Mouse (Mus musculus) liver, embryonic 13.5 days (tissue): ENCODE data around the gene Serpina3g. TPM values are rescaled to one million over a fixed set of nuclear protein-coding genes. Genes with fewer than 3 reads are reported as not detected.
"Not testable (repeated sequence)": the region's sequence is repeated elsewhere in the genome, so short reads cannot be mapped to it uniquely, and the experiment has no call there.

Source experiments
- ATAC-seq: fragments of 200-750 bp; cut with Nextera tagmentation; 2 replicates; pipeline ENCODE4 v1.8.0; 2017; ENCODE audit warnings: low read depth, mild to moderate bottlenecking, moderate number of reproducible peaks, moderate library complexity
- DNase-seq: peaks from one replicate; pipeline ENCODE4 v3.0.0; 2022
- H3K27ac ChIP-seq: fragments of 300-500 bp; sonication (generic); 2 replicates; pipeline ENCODE4 v1.5.1; 2015; ENCODE audit warnings: moderate library complexity, mild to moderate bottlenecking, inconsistent platforms
- H3K27me3 ChIP-seq: fragments of 300-500 bp; sonication (generic); 2 replicates; pipeline ENCODE4 v1.6.1; 2015; ENCODE audit warnings: mild to moderate bottlenecking, inconsistent platforms
- H3K36me3 ChIP-seq: fragments of 300-500 bp; sonication (generic); 2 replicates; pipeline ENCODE4 v1.6.1; 2015; ENCODE audit warnings: mild to moderate bottlenecking, inconsistent platforms
- H3K4me1 ChIP-seq: fragments of 300-500 bp; sonication (generic); replicated peaks from 2 replicates; pipeline ENCODE4 v1.6.1; 2015; ENCODE audit warnings: inconsistent platforms
- H3K4me2 ChIP-seq: fragments of 300-500 bp; sonication (generic); 2 replicates; pipeline ENCODE4 v1.6.1; 2015; ENCODE audit warnings: inconsistent platforms, mild to moderate bottlenecking, moderate library complexity
- H3K4me3 ChIP-seq: fragments of 300-500 bp; sonication (generic); replicated peaks from 2 replicates; pipeline ENCODE4 v1.5.1; 2015; ENCODE audit warnings: mild to moderate bottlenecking, inconsistent platforms
- H3K9ac ChIP-seq: fragments of 300-500 bp; sonication (generic); 2 replicates; pipeline ENCODE4 v1.6.1; 2015; ENCODE audit warnings: mild to moderate bottlenecking, inconsistent platforms
- H3K9me3 ChIP-seq: fragments of 300-500 bp; sonication (generic); replicated peaks from 2 replicates; pipeline ENCODE4 v1.6.1; 2016; ENCODE audit warnings: inconsistent platforms
- WGBS: fragments of 180-500 bp; shearing (Covaris S2); methylation state at CpG from one replicate; pipeline ENCODE4 v1.1.7; 2015; ENCODE audit not compliant: insufficient replicate concordance; 5-methylcytosine and 5-hydroxymethylcytosine counted together
- polyA plus RNA-seq: library from polyadenylated mRNA; unstranded; fragments of >200 nt; fragmentation: Nextera tagmentation; extraction: Ambion mirVana; gene quantifications from 2 replicates; pipeline ENCODE4 v1.2.1, GENCODE M21; 2015

Gene Serpina3g
- polyA plus RNA-seq, 1 experiment from 2014 or later = 1.9 TPM

DNA sequence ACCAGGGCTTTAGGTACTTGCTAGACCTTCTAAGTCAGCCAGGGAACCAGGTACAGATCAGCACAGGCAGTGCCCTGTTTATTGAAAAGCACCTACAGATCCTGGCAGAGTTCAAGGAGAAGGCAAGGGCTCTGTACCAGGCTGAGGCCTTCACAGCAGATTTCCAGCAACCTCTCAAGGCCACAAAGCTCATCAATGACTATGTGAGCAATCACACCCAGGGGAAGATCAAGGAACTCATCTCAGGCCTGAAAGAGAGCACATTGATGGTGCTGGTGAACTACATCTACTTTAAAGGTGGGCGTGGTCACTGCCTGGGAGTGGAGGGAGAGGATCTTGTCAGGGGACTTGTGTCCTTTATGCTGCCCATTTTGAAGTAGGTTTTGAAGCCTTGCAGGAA lies 2.0 kb downstream of the Serpina3g start:
- WGBS = 41% methylated on average over 1 of the region's 1 CpGs
- H3K27ac ChIP-seq, H3K27me3 ChIP-seq, H3K36me3 ChIP-seq, H3K9ac ChIP-seq, H3K9me3 ChIP-seq, DNase-seq, H3K4me2 ChIP-seq, H3K4me3 ChIP-seq, H3K4me1 ChIP-seq, ATAC-seq: not testable (repeated sequence)

DNA sequence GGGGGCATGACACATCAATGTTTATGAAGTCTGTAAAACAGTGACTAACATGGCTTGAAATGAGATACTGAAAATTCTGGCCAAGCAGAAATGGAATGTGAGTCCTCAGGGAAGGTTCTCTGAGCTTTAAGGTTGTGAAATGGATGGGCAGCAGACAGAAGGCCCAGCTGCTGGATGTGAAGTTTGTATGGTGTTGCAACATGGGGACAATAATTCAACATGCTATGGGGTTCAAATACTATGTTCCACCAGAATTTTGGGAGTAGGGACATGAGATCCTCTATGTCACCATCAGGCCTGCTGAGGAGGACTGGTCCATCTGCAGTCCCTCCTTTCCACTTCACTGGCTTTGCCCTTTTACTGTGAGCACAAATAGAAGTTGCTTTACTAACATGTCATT lies 7.3 kb downstream of the Serpina3g start:
- Histone ChIP-seq H3K4me2 (no peak overlapping the region), H3K4me3 (no peak overlapping the region), H3K9me3 (no peaks in the 10 kb centered on the region), H3K36me3 (no peaks in the 10 kb centered on the region), H3K27ac (no peak overlapping the region), H3K9ac (no peak overlapping the region), H3K4me1 (no peaks in the 10 kb centered on the region), H3K27me3 (no peaks in the 10 kb centered on the region)
- DNase-seq = no peak
- ATAC-seq = no peak

DNA sequence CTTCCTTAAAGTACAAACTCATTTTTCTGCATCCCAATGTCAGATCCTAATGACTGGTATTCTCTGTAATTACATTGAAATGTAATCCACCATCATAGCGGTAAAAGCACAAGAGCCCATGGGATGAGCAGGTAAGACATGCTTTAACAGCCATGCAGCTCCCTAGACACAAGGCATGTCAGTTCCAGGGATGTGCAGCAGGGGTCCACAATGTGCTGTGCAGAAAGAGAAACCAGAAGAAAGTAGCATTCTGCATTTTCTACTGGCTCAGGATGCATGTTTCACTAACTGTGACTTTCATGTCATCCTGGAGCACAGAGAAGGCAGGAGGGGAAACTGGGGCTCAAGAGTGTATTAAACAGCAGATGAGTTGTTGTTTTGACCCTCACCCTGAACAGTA lies 9.0 kb downstream of the Serpina3g start:
- Histone ChIP-seq H3K9ac (no peak overlapping the region), H3K27ac (no peak overlapping the region), H3K36me3 (no peaks in the 10 kb centered on the region), H3K9me3 (no peaks in the 10 kb centered on the region), H3K4me3 (no peak overlapping the region), H3K27me3 (no peaks in the 10 kb centered on the region), H3K4me1 (no peaks in the 10 kb centered on the region), H3K4me2 (no peak overlapping the region)
- no peak for ATAC-seq
- DNase-seq = no peak
- 58% methylated on average over 1 of the region's 1 CpGs for WGBS

DNA sequence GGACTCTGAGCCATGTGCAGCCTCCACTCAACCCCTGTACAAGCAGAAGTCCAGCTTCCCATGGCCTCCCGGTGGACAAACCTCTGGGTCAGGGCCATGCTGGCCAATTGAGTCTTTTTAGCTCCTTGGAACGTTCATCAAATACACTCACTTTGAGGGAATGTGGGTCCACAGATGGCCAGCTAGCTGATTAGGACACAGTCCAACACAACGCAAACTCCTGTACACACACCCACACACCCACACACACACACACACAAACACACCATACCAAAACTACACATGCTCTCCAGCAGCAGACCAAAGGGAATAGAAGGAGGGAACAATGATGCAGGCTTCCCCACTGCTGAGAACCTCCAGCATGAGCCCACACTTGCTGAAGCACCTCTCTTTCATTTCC lies 9.6 kb downstream of the Serpina3g start:
- H3K4me3 ChIP-seq = no peak overlapping the region
- no peaks in the 10 kb centered on the region for H3K4me1 ChIP-seq
- ATAC-seq = no peak
- H3K36me3 ChIP-seq = no peaks in the 10 kb centered on the region
- 45% methylated on average over 3 of the region's 3 CpGs for WGBS
- no peaks in the 10 kb centered on the region for H3K27me3 ChIP-seq
- H3K4me2 ChIP-seq = no peak overlapping the region
- no peaks in the 10 kb centered on the region for H3K9me3 ChIP-seq
- no peak overlapping the region for H3K27ac ChIP-seq
- DNase-seq = no peak
- no peak overlapping the region for H3K9ac ChIP-seq

DNA sequence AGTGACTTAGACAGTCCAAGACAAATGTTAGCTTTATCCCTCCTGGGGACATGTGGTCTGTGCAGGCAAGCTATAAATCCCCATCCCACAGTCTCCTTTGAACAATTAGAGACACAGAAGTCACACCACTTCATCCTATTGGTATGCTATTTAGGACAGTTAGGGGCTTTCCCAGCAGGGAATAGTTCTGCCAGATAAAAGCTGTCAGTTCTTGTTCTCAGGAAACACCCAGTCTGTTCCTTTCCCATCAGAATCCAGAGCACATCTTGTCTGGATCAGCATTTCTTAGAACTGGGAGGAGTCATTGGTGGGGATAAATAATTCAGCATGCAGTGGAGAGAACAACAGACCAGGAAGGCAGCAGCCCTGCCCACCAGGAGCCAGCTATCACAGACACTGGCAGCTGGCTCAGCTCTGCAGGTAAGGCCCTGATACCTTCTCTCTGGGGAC lies 11.5 kb downstream of the Serpina3g start:
- no peak for ATAC-seq

DNA sequence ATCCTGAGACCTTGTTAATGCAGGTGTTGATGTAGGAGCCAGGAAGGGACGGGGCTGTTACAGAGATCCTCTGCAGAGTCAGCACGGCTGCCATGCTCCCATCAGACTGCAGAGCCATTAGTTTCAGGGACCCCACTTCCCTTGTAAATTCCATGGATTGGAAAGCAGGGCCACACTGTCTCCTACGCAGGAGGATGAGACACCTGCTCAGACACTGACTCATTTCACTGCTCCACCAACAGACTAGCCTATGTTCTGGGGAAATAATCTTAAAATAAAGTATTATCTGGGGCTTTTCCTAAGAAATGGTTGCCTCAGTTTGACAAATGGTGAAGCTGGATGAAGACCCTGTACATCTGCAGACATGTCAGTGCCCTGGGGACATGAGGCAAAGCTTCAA lies 12.2 kb downstream of the Serpina3g start:
- H3K4me2 ChIP-seq = no peak overlapping the region
- ATAC-seq (no peak), DNase-seq (no peak)
- H3K36me3 ChIP-seq = no peaks in the 10 kb centered on the region
- 47% methylated on average over 3 of the region's 3 CpGs for WGBS
- no peaks in the 10 kb centered on the region for H3K27me3 ChIP-seq
- H3K4me3 ChIP-seq = no peak overlapping the region
- no peak overlapping the region for H3K27ac ChIP-seq
- H3K9me3 ChIP-seq = no peaks in the 10 kb centered on the region
- H3K4me1 ChIP-seq = no peaks in the 10 kb centered on the region
- H3K9ac ChIP-seq = no peak overlapping the region

More for the DNA sequence above, 11.5 kb downstream of the Serpina3g start:
- H3K4me3 ChIP-seq = no peak overlapping the region
- H3K9me3 ChIP-seq = no peaks in the 10 kb centered on the region
- no peaks in the 10 kb centered on the region for H3K27me3 ChIP-seq
- H3K9ac ChIP-seq = no peak overlapping the region
- H3K4me1 ChIP-seq = no peaks in the 10 kb centered on the region
- no peak for DNase-seq
- no peak overlapping the region for H3K4me2 ChIP-seq
- no peak overlapping the region for H3K27ac ChIP-seq
- no peaks in the 10 kb centered on the region for H3K36me3 ChIP-seq

DNA sequence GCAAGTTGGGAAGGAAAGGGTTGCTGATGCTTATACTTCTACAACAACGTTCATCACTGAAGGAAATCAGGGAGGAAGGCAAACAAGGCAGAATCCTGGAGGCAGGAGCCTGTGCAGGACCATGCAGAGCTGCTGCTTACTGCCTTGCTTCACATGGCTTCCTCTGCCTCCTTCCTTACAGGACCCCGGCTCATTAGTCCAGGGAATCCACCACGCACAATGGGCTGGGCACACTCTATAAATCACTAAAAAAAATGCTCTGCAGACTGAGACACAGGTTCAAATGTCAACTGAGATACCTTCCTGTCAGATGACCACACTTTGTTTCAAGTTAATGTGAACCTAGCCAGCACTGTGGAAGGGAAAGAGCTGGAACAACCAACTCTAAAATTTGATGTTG lies 25.0 kb downstream of the Serpina3g start:
- Histone ChIP-seq H3K4me1 (no peaks in the 10 kb centered on the region), H3K27ac (no peak overlapping the region), H3K36me3 (no peaks in the 10 kb centered on the region), H3K4me2 (no peak overlapping the region), H3K9me3 (no peaks in the 10 kb centered on the region), H3K4me3 (no peak overlapping the region), H3K9ac (no peak overlapping the region), H3K27me3 (no peaks in the 10 kb centered on the region)
- DNase-seq = no peak
- ATAC-seq = no peak
- 49% methylated on average over 3 of the region's 3 CpGs for WGBS

DNA sequence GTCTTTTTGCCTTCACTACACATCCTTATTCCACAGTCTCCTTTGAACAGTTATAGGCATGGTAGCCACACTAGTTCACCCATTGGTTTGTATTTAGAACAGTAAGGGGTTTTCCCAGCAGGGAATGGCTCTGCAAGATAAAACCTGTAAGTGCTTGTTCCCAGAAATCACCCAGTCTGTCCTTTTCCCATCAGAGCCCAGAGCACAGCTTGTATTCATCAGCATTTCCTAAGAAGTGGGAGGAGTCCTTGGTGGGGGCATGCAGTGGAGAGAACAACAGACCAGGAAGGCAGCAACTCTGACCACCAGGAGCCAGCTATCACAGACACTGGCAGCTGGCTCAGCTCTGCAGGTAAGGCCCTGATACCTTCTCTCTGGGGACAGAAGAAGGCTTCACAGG lies 26.8 kb downstream of the Serpina3g start, which contains the start of gene Serpina3i:
Gene Serpina3i, plus strand, starts transcription at position 260 of the 400 bp plus-strand sequence.
- H3K27me3 ChIP-seq = no peaks in the 10 kb centered on the region
- no peak for ATAC-seq
- no peaks in the 10 kb centered on the region for H3K9me3 ChIP-seq
- H3K9ac ChIP-seq = no peak within 1 kb of the TSS
- no peak within 1 kb of the TSS for H3K4me3 ChIP-seq
- no peak for DNase-seq
- H3K4me1 ChIP-seq = no peaks in the 10 kb centered on the region
- no peaks in the 10 kb centered on the region for H3K36me3 ChIP-seq
- no peak within 1 kb of the TSS for H3K4me2 ChIP-seq
- H3K27ac ChIP-seq = no peak within 1 kb of the TSS

DNA sequence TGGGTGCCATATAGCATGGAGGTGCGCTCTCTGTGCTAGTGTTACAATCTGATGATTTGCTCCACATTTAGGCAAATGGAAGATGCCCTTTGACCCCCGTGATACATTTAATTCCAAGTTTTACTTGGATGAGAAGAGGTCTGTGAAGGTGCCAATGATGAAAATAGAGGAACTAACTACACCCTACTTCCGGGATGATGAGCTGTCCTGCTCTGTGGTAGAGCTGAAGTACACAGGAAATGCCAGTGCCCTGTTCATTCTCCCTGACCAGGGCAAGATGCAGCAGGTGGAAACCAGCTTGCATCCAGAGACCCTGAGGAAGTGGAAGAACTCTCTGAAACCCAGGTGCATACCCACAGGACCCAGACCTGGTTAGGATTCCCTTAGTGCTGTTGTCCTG lies 30.3 kb downstream of the Serpina3g start:
- no peak overlapping the region for H3K4me3 ChIP-seq
- H3K36me3 ChIP-seq = no peaks in the 10 kb centered on the region
- 41% methylated on average over 3 of the region's 3 CpGs for WGBS
- no peak overlapping the region for H3K27ac ChIP-seq
- no peak for ATAC-seq
- H3K27me3 ChIP-seq = no peaks in the 10 kb centered on the region
- no peaks in the 10 kb centered on the region for H3K9me3 ChIP-seq
- H3K4me2 ChIP-seq = no peak overlapping the region
- no peak for DNase-seq
- H3K4me1 ChIP-seq = no peaks in the 10 kb centered on the region
- H3K9ac ChIP-seq = no peak overlapping the region

DNA sequence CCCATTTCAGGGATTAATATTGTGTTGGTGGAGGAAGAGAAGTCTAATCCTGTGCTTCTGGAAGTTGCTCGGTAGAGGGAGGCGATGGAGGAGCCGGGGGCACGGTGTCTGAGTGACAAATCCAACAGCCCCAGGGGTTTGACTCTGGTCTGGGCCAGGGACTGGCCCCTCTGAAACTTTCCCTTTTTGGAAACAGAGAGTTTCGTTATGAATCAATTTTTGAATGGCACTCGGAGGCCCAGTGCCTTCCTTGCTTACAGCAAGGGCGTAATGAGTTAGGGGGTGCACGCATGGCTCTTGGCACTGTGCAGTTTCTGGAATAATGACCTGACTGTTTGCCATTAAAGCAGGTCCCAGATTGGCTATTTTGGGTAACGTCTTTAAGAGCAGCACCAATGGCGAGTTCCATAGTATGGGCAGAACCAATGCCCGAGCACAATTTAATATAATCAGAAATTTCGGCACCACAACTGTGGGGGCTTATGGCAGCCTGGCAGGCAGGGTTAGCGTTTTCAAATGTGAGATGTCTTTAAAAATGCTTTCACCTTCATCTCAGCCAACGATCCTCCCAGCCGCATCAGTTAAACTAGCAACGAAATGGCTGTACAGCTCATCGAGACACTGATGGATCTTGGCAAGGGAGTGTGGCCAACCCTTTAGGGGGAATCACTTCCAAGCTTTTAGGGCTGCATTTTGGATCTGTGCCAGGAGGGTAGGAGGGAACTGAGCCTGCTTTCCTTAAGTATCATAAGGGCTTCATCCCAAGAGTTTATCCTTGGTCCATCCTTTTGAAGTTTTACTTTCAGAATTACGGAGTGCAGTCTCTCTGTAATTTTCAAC lies 42.4 kb downstream of the Serpina3g start:
- H3K4me1 ChIP-seq = no peaks in the 10 kb centered on the region
- H3K4me2 ChIP-seq = no peak overlapping the region
- H3K9me3 ChIP-seq = 0 out of 2 replicates have a peak, but pooled peaks cover 8% of the 10 kb centered on the region
- no peak overlapping the region for H3K9ac ChIP-seq
- ATAC-seq (no peak), DNase-seq (no peak)
- WGBS = 79% methylated on average over 18 of the region's 18 CpGs
- no peak overlapping the region for H3K4me3 ChIP-seq
- H3K27me3 ChIP-seq = no peaks in the 10 kb centered on the region
- no peaks in the 10 kb centered on the region for H3K36me3 ChIP-seq
- H3K27ac ChIP-seq = no peak overlapping the region

DNA sequence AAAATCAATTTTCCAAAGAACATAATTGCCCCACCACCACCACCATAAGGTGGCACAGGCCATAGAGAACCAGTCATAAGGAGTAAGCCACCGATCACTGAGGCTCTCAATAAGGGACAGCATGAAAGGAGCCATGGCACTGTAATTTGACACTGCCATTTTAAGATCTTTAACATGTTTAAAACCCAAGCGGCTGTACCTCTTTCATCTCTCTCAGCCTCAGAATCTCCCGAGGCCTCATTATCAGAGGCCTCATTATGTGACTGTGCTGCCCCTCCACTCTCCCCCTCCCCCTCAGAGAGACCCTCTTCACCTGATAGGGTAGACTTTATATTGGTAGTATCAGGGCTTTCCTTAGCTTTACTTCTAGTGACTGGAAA lies 43.0 kb downstream of the Serpina3g start:
- WGBS = 27% methylated on average over 3 of the region's 3 CpGs
- Histone ChIP-seq H3K4me3 (no peak overlapping the region), H3K9ac (no peak overlapping the region), H3K36me3 (no peaks in the 10 kb centered on the region), H3K4me1 (no peaks in the 10 kb centered on the region), H3K27ac (no peak overlapping the region), H3K9me3 (0 out of 2 replicates have a peak, but pooled peaks cover 9% of the 10 kb centered on the region), H3K27me3 (no peaks in the 10 kb centered on the region), H3K4me2 (no peak overlapping the region)
- ATAC-seq (no peak), DNase-seq (no peak)

DNA sequence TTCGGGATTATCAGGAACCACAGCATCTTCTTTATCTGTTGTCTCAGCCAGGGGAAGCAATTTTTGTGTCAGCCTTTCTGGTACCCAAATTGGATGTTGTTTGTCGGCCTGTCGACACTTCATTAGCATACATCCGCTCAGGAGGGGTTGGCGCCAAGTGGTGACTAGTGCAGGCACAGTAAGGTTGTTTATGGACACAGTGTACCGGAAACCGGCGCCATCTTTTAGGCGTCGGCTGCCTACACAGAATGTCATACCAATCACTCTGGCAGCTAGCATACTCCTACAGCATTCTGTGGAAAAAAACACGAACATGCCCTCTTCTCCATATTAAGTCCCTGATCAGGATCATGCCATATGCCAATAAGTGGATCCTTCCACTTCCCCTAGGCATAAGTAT lies 47.3 kb downstream of the Serpina3g start:
- Histone ChIP-seq H3K4me3 (no peak overlapping the region), H3K27me3 (no peaks in the 10 kb centered on the region), H3K4me2 (no peak overlapping the region), H3K9me3 (0 out of 2 replicates have a peak, but pooled peaks cover 9% of the 10 kb centered on the region), H3K4me1 (no peaks in the 10 kb centered on the region), H3K9ac (no peak overlapping the region), H3K36me3 (no peaks in the 10 kb centered on the region), H3K27ac (no peak overlapping the region)
- WGBS = 61% methylated on average over 11 of the region's 11 CpGs
- ATAC-seq = no peak
- no peak for DNase-seq
